Mouse (Mus musculus) liver, postnatal 0 days (tissue): Measurements from ENCODE around the gene Sec24a.
"Not testable (repeated sequence)": the region's sequence is repeated elsewhere in the genome, so short reads cannot be mapped to it uniquely, and the experiment has no call there.

Experiments
- CTCF ChIP-seq: sonication (generic); IDR thresholded peaks from 2 replicates; pipeline ENCODE4 v1.5.1; 2016; ENCODE audit warnings: antibody characterized with exemption, low read depth
- EP300 ChIP-seq: IDR thresholded peaks from 2 replicates; pipeline ENCODE4 v1.6.1; 2016; ENCODE audit warnings: antibody characterized with exemption, low read depth, mild to moderate bottlenecking

DNA sequence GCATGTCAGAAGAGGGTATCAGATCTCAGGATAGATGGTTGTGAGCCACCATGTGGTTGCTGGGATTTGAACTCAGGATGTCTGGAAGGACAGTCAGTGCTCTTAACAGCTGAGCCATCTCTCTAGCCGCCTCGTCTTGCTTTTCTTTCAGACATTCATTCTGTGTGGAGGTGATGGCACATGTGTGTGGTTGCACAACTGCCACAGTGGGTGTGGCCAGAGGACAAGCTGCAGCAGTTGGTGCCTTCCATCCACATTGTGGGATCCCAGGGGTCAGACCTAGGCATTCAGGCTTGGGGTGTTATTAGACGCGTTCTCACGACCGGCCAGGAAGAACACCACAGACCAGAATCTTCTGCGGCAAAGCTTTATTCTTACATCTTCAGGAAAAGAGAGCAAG lies 98.7 kb downstream of the Sec24a start:
- not testable (repeated sequence) for TF ChIP-seq CTCF, EP300
